Mouse (Mus musculus) myocyte (in vitro differentiated cells): ENCODE data around the gene Gm5868. TPM values are rescaled to one million over a fixed set of nuclear protein-coding genes. Genes with fewer than 3 reads are reported as not detected.

Experiments
- H3K27me3 ChIP-seq: one replicate; pipeline ENCODE4 v1.6.1; 2011; ENCODE audit not compliant: control insufficient read depth, insufficient read depth, insufficient read length
- H3K36me3 ChIP-seq: one replicate; pipeline ENCODE4 v1.6.1; 2011; ENCODE audit not compliant: control insufficient read depth, insufficient read depth
- H3K4me2 ChIP-seq: one replicate; pipeline ENCODE4 v1.6.1; 2011; ENCODE audit warnings: low read depth, control low read depth
- H3K4me3 ChIP-seq: one replicate; pipeline ENCODE4 v1.5.1; 2011; ENCODE audit warnings: mild to moderate bottlenecking, control low read depth, moderate library complexity
- H3K79me2 ChIP-seq: one replicate; pipeline ENCODE4 v1.6.1; 2011; ENCODE audit not compliant: control insufficient read depth, insufficient read depth
- H3ac ChIP-seq: one replicate; pipeline ENCODE4 v1.6.1; 2011; ENCODE audit not compliant: control insufficient read depth, insufficient read length
- CEBPB ChIP-seq: IDR thresholded peaks from 2 replicates; pipeline ENCODE4 v1.6.1; 2011; ENCODE audit warnings: mild to moderate bottlenecking, moderate library complexity; ENCODE audit not compliant: poor library complexity, insufficient read depth, severe bottlenecking
- E2F4 ChIP-seq: IDR thresholded peaks from one replicate; pipeline ENCODE4 v1.6.1; 2011; ENCODE audit warnings: mild to moderate bottlenecking, control low read depth, moderate library complexity; ENCODE audit not compliant: insufficient read depth
- MAX ChIP-seq: IDR thresholded peaks from one replicate; pipeline ENCODE4 v1.6.1; 2011; ENCODE audit warnings: low read depth, mild to moderate bottlenecking, control low read depth
- MYOD1 ChIP-seq, 3 experiments: IDR thresholded peaks; one replicate each; pipeline ENCODE4 v1.6.1; 2011; ENCODE audit warnings: control low read depth in 2 of 3, low read depth in 2 of 3, mild to moderate bottlenecking in 2 of 3, moderate library complexity in 1 of 3; ENCODE audit not compliant: insufficient read length in 2 of 3, control insufficient read depth in 1 of 3
- MYOG ChIP-seq, 3 experiments: IDR thresholded peaks; one replicate each; pipeline ENCODE4 v1.6.1; 2011; ENCODE audit warnings: control low read depth in 2 of 3, low read depth in 2 of 3, mild to moderate bottlenecking in 2 of 3; ENCODE audit not compliant: insufficient read length in 2 of 3, control insufficient read depth in 1 of 3, insufficient read depth in 1 of 3
- POLR2A ChIP-seq: IDR thresholded peaks from one replicate; pipeline ENCODE4 v1.6.1; 2011; ENCODE audit warnings: low read depth, mild to moderate bottlenecking, control low read depth, moderate library complexity; ENCODE audit not compliant: insufficient read length
- POLR2AphosphoS2 ChIP-seq: IDR thresholded peaks from one replicate; pipeline ENCODE4 v1.6.1; 2011; ENCODE audit warnings: low read depth, control low read depth; ENCODE audit not compliant: insufficient read length
- REST ChIP-seq: IDR thresholded peaks from one replicate; pipeline ENCODE4 v1.6.1; 2011; ENCODE audit warnings: mild to moderate bottlenecking, control low read depth, moderate library complexity; ENCODE audit not compliant: insufficient read depth, insufficient read length
- SRF ChIP-seq: IDR thresholded peaks from one replicate; pipeline ENCODE4 v1.6.1; 2011; ENCODE audit warnings: low read depth; ENCODE audit not compliant: control insufficient read depth, insufficient read length
- TCF12 ChIP-seq: IDR thresholded peaks from one replicate; pipeline ENCODE4 v1.6.1; 2011; ENCODE audit warnings: mild to moderate bottlenecking, control low read depth; ENCODE audit not compliant: poor library complexity, insufficient read depth, severe bottlenecking
- TCF3 ChIP-seq: IDR thresholded peaks from one replicate; pipeline ENCODE4 v1.6.1; 2011; ENCODE audit warnings: low read depth, control low read depth; ENCODE audit not compliant: insufficient read length
- USF1 ChIP-seq: IDR thresholded peaks from one replicate; pipeline ENCODE4 v1.6.1; 2011; ENCODE audit warnings: low read depth, mild to moderate bottlenecking, control low read depth, moderate library complexity
- polyA plus RNA-seq: library from polyadenylated mRNA; unstranded; fragments of >200 nt; fragmentation: generic; extraction: Trizol; gene quantifications from one replicate; pipeline ENCODE4 v1.2.1, GENCODE M21; 2012; ENCODE audit warnings: missing spikeins

Gene Gm5868
- not detected for polyA plus RNA-seq

DNA sequence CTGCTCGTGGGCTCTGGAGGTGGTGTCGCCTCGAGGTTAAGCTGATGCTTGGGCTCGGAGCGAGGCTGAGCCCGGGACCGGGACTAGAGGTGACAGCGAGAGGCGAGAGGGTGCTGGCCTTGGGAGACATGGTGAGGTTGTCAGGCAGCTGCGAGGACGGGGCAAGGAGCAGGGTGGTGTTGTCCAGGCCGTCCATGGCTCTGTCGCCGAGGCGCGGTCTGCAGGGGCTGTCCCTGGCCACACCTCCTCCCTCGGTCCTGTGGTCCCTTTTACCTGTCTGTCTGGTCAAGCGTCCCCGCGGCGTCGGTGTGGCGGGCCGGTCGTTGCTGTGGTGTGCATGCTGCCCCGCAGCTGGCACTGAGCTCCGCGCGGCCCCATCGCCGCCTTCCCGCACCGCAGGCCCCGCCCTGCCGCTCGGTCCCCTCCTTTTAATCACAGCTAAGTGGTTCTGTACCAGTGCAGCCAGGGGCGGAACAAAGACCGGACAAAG, at the start of gene Gm5868:
TSS of gene Gm5868 (minus strand) at position 360 of the 490 bp plus-strand sequence.
- H3K79me2 ChIP-seq = no peaks in the 10 kb centered on the region
- no peak within 1 kb of the TSS for H3ac ChIP-seq
- no peak within 1 kb of the TSS for H3K4me2 ChIP-seq
- no peaks in the 10 kb centered on the region for H3K36me3 ChIP-seq
- TF ChIP-seq POLR2AphosphoS2 (no peak), MAX (no peak), CEBPB (no peak), USF1 (no peak)
- no peak within 1 kb of the TSS for H3K4me3 ChIP-seq
- peaks cover 7% of the 10 kb centered on the region for H3K27me3 ChIP-seq

DNA sequence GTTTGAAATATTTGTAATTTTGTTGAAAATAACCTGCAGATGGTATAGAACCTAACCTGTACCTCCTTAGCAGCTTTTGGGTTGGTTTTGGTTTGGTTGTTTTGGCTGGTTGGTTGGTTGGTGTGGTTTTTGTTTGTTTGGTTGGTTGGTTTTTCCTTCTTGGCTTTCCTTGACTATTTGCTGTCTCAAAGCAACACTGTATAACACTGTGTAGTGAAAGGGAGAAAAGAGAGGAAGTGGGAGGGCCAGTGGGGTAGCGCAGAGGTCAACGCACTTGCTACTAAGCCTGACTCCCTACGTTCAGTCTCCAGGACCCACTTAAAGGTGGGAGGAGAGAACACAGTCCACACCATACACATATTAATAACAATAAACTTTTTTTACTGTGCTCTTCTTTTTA, 49.2 kb upstream of the Gm5868 start:
- H3K27me3 ChIP-seq = no peaks in the 10 kb centered on the region
- TF ChIP-seq MAX = no peak
- TF ChIP-seq MYOD1 (IDR thresholded peaks at IDR 0.05; ENCODE audit: control insufficient read depth in 1 of 3, insufficient read length in 2 of 3, low read depth in 2 of 3) = no peak
- TF ChIP-seq TCF3 = no peak
- TF ChIP-seq E2F4 = no peak
- TF ChIP-seq POLR2AphosphoS2 = no peak
- no peak for TF ChIP-seq MYOG (IDR thresholded peaks at IDR 0.05; ENCODE audit: control insufficient read depth in 1 of 3, insufficient read depth in 1 of 3, insufficient read length in 2 of 3, low read depth in 2 of 3)
- TF ChIP-seq CEBPB = no peak
- no peak for TF ChIP-seq SRF
- TF ChIP-seq USF1 = no peak
- TF ChIP-seq REST = no peak
- TF ChIP-seq TCF12 = no peak
- TF ChIP-seq POLR2A = no peak

DNA sequence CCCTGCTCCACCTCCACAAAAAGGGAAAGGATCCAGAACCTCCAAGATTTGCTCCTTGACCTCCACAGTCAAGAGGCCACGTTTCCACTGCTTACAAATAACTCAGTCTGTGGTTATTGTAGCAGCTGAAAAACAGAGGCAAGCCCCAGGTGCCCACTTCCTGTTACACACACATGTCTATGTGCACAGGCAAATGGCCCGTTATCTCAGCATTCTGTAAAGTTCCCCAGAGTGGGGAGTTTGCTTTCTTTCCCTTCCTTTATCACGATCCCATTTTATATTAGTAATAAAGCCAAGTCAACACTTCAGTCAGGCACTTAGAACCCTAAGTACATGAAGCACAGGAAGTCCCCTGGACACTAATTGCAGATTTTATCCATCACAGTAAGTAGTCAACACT, 48.8 kb upstream of the Gm5868 start:
- no peak overlapping the region for H3K4me2 ChIP-seq
- TF ChIP-seq CEBPB (no peak), TCF12 (no peak), MAX (no peak), SRF (no peak), REST (no peak), POLR2AphosphoS2 (no peak), POLR2A (no peak), E2F4 (no peak), TCF3 (no peak), USF1 (no peak), MYOG (IDR thresholded peaks at IDR 0.05; ENCODE audit: control insufficient read depth in 1 of 3, insufficient read depth in 1 of 3, insufficient read length in 2 of 3, low read depth in 2 of 3) (no peak)
- no peaks in the 10 kb centered on the region for H3K79me2 ChIP-seq
- H3K4me3 ChIP-seq = no peak overlapping the region
- H3K36me3 ChIP-seq = no peaks in the 10 kb centered on the region
- H3ac ChIP-seq = no peak overlapping the region
- no peaks in the 10 kb centered on the region for H3K27me3 ChIP-seq

More for the DNA sequence above, 49.2 kb upstream of the Gm5868 start:
- Histone ChIP-seq H3K36me3 (no peaks in the 10 kb centered on the region), H3K4me3 (no peak overlapping the region), H3K4me2 (no peak overlapping the region), H3K79me2 (no peaks in the 10 kb centered on the region), H3ac (no peak overlapping the region)

DNA sequence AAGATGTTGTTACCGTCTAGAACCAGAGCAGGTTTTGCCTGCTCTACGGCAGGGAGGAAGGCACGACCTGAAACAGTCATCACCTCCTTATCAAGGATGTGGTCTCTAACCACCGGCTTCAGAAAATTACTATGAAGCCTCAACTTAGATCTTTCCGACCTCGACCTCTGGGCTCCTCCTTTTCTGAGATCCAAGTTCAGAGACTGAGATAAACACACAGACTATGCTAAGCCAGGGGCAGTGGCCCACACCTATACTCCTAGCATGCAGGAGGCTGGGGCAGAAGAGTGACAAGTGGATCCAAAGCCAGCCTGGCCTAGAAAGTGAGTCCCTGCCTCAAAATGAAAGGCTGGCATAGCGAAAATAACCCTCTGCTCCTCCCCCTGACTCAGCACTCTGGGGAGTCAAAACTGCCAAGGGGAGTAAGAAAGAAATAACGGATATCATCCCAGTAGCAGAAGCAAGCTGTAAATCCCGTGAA, 47.5 kb upstream of the Gm5868 start:
- H3K4me2 ChIP-seq = no peak overlapping the region
- no peaks in the 10 kb centered on the region for H3K36me3 ChIP-seq
- H3K4me3 ChIP-seq = no peak overlapping the region
- H3K79me2 ChIP-seq = no peaks in the 10 kb centered on the region
- no peak for TF ChIP-seq MAX
- no peak for TF ChIP-seq CEBPB
- TF ChIP-seq MYOD1 (IDR thresholded peaks at IDR 0.05; ENCODE audit: control insufficient read depth in 1 of 3, insufficient read length in 2 of 3, low read depth in 2 of 3) = no peak
- no peak for TF ChIP-seq MYOG (IDR thresholded peaks at IDR 0.05; ENCODE audit: control insufficient read depth in 1 of 3, insufficient read depth in 1 of 3, insufficient read length in 2 of 3, low read depth in 2 of 3)
- TF ChIP-seq POLR2A = no peak
- no peak for TF ChIP-seq REST
- no peak for TF ChIP-seq POLR2AphosphoS2
- no peak for TF ChIP-seq SRF
- no peak for TF ChIP-seq TCF3
- no peak for TF ChIP-seq TCF12
- TF ChIP-seq E2F4 = no peak
- TF ChIP-seq USF1 = no peak
- H3ac ChIP-seq = no peak overlapping the region
- no peaks in the 10 kb centered on the region for H3K27me3 ChIP-seq

DNA sequence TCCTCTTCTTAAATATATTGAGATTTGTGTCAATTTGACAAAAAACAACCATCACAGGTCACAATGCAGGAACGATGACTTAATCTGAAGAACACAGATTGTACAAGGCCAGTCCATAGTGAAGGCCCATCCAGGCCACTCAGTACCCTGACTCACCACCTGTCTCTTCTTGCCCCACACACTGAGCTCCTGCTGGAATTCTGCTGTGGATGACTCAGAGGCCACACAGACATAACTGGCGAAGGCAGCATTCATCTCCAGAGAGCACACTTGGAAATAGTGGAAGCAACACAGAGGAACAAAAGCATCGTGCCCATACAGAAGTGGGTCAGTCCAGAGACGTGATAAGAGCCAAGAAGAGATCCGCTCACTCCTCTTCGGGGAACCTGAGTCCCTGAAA, 42.7 kb upstream of the Gm5868 start:
- TF ChIP-seq MYOD1 (IDR thresholded peaks at IDR 0.05; ENCODE audit: control insufficient read depth in 1 of 3, insufficient read length in 2 of 3, low read depth in 2 of 3) (peak in 2 of 3 experiments; percentile 19 to 23), SRF (no peak)
- Histone ChIP-seq H3K27me3 (no peaks in the 10 kb centered on the region), H3K4me3 (no peak overlapping the region)

More for the DNA sequence above, 42.7 kb upstream of the Gm5868 start:
- H3K79me2 ChIP-seq = no peaks in the 10 kb centered on the region
- H3K4me2 ChIP-seq = no peak overlapping the region
- H3ac ChIP-seq = no peak overlapping the region
- H3K36me3 ChIP-seq = no peaks in the 10 kb centered on the region
